Mouse (Mus musculus): Measurements from ENCODE around the gene Sohlh2.
"Not testable (repeated sequence)": the region's sequence is repeated elsewhere in the genome, so short reads cannot be mapped to it uniquely, and the experiment has no call there.

Gene Sohlh2
- long read RNA-seq, experiment 1: 0 reads
- long read RNA-seq, experiment 2: 0 reads

DNA sequence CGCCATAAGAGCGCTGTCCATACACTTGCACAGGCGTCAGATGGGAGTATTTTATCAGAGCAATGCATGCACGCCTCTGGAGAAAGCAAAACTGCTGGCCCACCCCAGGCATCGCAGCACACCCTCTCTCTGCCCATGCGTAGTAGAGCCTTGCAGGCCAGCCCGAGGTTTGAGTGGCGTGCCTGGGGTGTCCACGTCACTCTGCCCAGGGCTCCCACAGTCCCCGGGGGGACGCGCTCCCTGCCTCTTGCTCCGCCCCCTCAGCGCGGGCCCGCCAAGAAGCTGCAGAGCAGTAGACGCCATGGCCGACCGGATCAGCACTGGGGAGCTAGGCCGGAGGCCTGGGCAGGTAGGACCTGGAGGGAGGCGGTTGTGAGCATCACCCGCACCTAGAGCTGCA, at the start of gene Sohlh2:
Gene Sohlh2, plus strand, starts transcription at position 263 of the 400 bp plus-strand sequence.
- intact Hi-C loops (cut with DNase I): no loop called here

DNA sequence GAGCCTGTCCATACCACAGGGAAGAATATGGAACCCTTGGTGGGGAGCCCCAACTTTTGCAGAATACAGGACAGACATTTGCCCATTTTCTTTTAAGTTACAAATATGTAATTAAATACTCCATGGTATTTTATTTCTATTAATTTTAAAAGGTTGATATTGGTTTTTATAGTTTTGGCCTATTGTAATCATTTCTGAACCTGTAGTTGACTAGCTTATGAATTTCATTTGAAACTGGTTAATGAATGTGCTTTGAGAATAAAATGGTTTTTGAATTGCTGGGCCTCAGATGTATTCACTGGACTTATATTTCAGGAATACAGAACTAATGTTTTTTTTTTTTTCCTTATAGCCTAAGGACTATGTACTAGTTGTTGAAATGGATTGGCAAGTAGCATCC, 44.8 kb upstream of the Sohlh2 start, which contains the start of gene Ccdc169:
Gene Ccdc169, plus strand, starts transcription at position 301 of the 400 bp plus-strand sequence.
- intact Hi-C loops (cut with DNase I): no loop called here

DNA sequence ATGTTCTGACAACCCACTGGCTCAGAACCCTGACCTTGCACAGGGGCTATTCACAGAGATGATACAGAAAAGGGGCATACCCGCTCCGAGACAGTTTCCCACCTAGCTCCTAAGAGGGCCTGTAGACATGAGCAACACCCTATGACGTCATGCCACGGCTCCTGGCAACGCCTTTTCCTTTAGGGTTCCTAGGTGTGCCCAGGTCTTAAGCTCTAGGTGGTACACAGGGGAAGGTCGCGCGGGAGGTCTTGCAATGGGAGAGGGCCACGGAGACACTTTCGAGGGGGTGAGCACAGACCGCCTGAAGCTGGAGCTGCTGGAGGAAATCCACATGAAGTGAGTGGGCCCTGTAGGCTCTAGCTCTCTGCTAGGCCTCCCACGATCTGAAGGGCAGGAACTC, 42.0 kb upstream of the Sohlh2 start:
- intact Hi-C loops (cut with DNase I): no loop called here

DNA sequence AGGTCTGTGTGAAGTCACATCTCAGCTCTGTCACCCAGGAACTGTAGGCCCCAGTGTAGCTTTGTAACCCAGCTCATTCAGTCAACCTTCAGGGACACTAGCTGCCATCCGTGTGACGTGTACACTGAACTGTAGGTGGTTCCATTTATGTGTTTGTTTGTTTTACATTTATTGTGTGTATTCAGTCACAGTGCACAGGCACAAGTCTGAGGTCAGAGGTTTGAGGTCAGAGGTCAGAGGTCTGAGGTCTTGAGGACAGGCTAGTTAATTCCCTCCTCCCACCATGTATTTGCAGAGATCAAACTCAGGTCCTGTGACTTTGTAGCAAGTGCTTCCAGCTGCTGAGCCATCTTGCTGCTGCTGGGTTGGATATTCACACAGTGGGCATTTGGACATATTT, 40.4 kb upstream of the Sohlh2 start:
- intact Hi-C loops (cut with DNase I): no loop called here

DNA sequence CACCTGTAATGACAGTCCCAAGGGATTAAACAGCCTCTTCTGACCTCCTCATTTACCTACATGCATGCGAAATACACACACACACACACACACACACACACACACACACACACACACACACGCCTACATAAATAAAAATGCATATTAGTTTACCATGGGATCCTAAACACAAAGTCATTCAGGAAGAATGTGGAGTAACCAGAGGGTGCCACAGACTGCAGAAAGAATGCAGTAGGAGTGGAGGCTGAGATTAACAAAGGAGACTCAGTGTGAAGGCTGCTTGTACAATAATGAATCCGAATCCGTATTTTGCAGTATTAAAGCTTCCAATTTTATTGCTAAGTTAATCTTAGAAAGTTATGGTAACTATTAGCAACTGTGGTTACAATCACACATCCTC, 36.9 kb upstream of the Sohlh2 start:
- intact Hi-C loops (cut with DNase I): no loop called here

DNA sequence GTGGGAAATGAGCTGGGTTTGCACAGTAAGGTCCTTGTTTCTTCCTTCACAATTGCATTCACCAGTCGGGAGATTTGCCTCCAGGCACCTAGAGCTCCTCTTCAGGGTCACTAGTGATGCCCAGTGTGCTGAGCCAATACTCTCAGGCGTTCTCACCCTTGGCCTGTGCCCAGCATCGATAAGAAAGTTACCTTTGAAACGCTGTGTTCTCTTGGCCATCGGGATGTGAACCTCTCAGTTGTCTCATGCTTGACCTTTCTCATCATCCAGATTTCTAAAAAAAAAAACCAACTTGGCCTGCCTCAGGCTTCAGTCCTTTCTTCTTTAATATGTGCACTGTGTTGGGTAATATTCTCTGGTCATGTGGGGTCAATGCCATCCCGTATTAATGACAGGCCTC, 35.4 kb upstream of the Sohlh2 start:
- intact Hi-C loops (cut with DNase I): no loop called here

DNA sequence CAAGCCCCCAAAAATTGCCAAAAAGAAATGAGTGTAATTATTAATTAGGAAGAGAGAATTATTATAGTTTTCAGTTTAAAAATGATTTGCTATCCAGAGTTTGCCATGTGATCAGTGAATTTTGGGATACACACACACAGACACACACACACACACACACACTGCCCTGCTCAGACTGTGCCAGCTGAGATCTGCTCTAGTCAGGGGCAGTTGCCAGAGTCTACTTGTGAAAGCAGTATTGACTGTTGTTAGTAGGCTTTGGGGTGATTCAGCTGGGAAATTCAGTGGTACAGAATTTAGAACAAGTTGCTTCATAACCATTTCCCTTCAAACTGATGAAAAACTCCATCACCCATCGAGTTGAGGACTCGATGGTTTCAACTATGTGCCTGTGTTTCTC, 34.7 kb upstream of the Sohlh2 start:
- intact Hi-C loops (cut with DNase I): no loop called here

DNA sequence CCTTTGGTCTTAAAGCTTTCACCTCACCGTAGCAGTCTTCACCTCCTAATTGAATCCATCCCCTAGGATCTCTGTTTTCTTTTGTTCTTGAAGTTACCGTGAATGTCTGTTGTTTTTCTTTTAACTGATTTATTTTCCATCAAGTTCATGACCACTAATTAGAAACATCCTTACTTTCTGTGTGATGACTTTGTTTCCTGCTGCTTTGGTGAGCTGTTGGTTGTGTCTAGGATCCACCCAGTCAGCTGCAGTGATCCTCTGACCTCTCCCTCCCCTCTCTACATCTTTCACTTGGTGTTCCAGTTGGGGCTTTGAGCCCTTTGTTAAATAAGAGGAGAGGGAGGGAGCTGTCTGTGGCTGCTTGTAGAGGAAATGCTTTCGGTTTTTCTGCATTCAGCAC, 33.7 kb upstream of the Sohlh2 start:
- intact Hi-C loops (cut with DNase I): no loop called here

DNA sequence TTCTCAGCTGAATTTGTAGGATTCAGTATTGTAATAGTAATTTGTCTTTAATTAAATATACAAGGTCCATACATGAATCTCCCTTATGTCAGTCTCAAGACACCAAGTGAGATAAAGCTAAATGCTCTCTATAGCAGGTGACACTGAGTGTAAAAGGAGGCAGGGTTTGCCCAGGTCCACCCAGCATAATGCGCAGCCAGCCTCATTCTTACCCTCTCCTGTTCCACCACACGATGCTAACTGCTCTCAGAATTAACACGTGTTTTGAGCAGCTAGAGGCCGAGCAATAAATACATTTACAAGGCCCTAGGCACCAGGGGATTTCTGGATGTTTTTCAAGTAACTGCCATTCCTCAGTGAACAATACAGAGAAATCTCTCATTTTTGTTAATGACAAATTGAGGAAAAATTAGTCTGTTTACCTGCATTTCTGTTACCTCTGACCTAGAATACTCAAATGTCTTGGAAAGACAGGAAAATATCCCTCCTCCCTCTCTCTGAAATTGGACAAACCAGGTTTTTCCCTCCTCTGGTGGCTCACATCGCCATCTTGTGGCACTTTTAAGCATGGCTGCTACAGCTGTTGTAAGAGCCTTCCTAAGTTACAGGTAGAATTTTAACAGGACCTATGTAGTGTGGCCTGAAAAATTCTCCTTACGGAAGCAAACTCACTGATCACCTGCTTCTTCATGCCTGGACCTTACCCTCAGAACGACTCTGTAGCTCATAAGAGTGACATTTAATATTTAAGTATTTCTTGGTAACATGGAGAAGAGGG, 30.0 kb upstream of the Sohlh2 start:
- intact Hi-C loops (cut with DNase I): loop anchor here (1.0 kb wide), 1 partner anchor 72 kb away; no protein-coding TSS in a partner anchor

DNA sequence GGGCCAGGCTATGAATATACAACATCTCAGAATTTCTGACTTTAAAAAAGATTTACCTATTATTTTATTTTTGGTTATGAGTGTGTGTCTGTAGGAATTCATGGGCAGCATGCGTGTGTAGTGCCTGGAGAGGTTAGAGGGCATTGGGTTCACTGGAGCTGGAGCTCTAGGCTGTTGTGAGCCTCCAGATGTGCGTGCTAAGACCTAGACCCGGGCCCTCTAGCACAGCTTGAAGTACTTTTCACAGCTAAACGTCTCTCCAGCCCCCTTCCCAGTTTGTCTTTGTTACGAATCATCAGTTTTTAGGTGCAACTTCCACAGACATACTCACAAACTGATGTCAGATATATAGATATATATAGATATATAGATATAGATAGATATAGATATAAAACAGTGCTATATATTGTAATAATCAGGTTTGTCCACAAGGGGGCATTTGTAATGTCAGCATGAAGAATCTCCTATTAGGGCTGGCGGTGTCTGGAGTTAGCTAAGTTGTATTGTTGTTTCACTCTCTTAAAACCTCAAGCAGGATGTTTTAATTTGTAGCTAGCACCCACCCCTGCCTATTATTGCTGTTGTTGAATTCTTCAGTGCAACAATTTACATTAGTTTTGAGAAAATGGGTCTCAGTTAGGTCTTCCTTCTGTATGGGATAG, 29.0 kb upstream of the Sohlh2 start:
- intact Hi-C loops (cut with DNase I): loop anchor here (1.0 kb wide), 2 partner anchors 73 to 201 kb away; no protein-coding TSS in a partner anchor

DNA sequence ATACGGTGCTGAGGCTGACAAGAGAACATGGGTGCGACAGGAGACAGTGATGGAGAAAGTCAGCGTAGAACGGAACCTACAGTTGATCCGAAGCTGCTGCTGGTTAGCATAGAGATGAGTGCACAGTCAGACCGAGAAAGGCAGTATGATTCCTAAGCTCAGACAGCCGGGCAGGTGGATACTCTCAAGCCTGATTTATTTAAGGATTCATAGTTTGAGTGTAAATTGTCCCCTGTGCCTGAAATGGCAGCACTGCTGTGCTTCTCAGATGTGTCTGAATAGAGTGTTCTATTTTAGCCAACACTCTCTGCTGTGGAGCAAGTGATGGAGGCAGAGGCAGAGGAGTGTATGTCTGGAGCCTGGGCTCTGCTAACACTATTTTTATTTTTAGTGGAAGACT, 27.7 kb upstream of the Sohlh2 start:
- intact Hi-C loops (cut with DNase I): no loop called here

DNA sequence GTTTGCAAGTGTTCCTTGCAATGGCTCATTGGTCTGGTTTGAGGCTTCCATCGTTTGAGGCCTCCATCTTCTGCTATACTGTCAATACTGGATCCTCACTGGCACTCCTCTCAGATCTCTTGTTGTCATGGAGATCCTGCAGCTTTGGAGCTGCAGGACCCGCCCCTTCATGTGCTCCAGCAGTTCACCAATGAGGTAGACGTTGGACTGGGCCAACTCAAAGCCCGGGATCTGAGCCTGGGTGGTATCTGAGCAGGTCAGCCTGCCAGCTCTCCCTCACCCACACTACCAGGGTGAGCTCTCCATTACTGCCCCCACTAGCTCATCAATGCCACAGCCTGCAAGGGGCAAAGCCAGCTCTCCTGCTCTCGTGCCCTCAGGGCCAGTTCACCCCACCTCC, 24.4 kb upstream of the Sohlh2 start:
- intact Hi-C loops (cut with DNase I): no loop called here

DNA sequence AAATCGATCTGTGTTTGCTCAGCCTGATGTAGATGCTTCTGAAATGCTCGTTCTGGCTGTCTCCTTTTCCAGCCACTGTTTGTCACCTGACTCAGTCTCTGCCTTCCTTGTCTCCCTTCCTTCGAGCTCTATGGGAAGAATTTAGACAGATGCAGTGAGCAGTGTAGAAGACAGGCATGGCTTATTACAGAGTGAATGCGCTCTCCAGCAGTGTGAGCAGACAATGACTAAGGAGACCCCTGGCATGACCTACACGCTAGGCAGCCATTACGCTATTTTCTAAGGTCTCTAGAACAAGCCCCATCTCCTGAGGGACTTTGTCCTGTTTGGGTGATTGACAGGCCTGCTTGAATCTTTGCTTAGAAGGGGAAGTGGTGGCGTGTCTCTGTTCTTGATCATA, 20.7 kb upstream of the Sohlh2 start:
- intact Hi-C loops (cut with DNase I): no loop called here

DNA sequence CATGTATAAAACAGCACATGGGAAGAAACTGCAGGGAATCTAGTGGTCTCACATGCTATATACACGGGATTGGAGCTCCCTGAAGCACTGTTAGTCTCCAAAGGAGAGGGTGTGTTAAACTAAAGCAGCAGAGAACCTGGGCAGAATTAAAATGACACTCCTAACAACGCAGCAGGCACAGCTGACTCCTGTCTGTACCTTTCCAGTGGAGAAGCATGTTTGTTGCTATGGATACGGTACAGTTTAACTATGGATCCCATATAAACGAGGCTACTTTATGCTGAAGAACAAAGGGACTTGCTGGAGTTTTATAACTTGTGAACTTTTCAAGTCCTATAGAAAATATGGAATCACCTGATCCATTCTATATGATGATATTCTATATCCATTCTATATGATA, 18.3 kb upstream of the Sohlh2 start:
- intact Hi-C loops (cut with DNase I): no loop called here

DNA sequence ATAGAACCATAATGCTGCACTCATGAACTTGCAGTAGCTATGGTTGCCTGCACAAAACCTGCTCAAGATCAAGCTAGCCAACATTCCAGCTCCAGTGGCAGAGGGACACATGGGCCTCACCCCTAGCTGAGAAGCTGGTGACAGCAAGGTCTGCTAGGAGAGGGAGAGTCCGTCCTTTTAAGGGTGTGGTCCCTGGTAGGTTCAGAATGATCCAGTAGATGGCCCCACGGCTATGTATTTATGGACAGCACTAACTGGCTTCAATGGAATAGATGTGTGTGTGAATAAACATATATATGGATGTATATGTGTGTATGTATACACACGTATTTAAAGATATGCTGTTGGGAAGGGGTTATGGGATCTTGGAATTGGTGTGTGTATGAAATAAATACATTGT, 9.3 kb upstream of the Sohlh2 start:
- intact Hi-C loops (cut with DNase I): no loop called here

DNA sequence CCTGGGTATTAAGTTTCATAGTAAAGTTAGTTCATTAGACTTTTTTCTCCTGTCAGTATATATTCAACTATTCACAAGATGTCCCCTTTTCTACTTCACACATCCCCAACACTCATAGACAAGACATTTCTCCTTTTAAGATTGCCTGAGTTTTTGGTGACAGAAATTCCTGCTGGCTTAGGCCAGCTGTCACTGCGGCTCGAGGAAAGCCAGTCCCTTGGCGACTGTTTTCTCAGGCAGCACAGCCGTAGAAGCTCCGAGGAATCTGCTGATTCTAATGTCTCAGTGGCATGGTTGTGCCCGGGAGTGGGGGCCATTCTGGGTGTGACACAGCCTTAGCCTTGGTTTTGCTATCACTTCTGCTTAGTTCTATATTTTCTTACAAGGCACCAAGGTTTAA, 4.6 kb upstream of the Sohlh2 start:
- intact Hi-C loops (cut with DNase I): no loop called here

DNA sequence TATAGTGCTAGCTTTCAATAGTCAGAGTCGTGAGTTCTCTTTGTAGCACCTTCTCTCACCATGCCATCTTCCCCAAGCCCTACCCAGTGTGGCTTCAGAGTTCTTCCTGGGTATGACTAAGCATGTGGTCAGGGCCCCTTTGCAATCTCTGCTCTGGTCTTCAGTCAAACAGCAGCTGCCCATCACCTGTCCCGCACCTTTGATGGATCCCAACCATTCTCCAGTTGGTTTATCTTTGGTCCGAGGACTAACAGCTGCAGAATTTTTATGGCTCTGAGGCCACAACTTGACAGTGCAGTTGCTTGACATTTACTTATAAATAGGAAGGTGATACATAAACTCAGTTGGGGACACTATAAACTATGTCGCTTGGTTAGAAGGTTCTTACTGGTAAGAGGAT, 9.8 kb downstream of the Sohlh2 start:
- intact Hi-C loops (cut with DNase I): no loop called here

DNA sequence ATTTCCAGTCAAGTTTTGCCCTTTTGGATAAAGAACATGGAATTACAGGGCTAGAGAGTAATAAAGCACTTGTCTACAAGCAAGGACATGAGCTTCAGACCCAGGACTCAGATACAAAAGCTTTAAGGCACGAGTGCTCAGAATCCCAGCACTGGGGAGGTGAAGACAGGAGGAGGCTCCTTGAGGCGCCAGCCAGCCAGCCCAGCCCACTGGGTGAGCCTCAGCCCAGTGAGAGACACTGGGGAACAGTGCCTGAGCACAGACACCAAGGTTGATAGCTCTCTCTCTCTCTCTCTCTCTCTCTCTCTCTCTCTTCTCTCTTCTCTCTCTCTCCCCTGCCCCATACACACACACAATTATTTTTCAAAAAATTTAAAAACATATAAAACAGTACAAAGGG, 11.5 kb downstream of the Sohlh2 start:
- intact Hi-C loops (cut with DNase I): no loop called here

DNA sequence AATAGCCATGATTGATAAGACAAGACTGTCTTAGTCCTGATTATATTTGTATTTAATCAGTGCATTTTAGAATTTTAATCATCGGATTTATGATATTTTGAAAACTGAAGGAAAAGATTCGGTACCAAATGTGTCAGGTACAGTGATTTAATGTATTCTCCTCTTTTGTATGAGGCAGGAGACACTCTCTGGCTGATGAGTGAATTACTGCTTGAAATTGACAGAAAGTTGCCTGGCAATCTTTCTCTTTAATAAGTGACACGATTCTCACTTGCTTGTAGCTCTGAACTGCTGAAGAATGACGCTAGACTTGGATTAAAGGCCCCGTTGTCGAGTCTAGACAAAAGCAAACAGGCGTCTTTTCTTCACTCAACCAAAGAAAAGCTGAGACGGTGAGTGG, 13.0 kb downstream of the Sohlh2 start:
- intact Hi-C loops (cut with DNase I): no loop called here

DNA sequence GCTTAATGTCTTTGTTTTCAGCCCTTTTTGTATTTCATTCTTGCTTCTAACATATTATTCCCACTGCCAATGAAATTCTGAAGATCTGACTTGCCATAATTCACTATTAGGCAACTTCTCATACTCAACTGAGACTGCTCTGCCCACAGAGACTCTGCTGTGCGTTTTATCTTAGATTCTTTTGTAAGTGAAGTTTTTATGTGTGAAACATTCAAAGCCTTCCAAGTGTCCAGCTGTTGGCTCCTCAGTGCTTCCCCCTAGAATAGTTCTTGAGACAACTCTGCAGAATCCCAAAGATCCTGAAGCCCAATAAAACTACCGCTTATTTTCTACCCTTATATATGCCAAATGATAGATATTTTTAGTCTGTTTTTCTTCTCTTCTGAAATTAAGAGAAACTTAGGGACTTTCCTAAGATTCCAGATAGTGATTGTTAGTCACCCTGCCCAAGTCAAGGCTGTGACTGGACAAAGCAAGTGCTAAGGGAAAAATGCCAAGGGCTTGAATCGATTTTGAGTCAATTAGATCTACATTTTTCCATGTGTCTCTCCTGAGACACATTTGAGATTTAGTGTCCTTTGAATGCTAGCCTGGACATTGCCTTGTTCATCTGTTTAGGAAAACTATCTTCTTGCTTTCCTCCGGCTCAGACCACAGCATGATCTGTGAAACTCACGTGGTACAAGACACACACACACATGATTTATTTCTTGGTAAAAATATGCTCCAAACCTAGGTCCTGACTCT, 13.9 kb downstream of the Sohlh2 start:
- intact Hi-C loops (cut with DNase I): no loop called here

DNA sequence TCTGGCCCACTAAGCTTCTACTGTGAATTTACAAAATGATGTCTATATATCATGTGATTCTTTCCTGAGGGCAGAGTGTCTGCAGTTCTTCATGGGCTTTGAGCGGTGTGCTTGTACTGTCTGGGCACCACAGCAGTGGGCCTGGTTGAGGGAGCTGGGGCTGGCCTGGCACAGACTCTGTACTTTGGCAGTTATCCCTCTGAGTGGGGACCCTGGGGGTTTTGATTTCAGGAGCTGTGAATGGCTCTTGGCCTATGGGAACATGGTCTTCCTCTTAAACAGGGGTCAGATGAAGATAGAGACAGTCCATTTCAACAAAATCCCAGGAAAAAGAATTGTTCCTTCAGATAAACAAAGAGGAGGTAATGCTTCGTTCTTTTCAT, 14.5 kb downstream of the Sohlh2 start:
- intact Hi-C loops (cut with DNase I): no loop called here

DNA sequence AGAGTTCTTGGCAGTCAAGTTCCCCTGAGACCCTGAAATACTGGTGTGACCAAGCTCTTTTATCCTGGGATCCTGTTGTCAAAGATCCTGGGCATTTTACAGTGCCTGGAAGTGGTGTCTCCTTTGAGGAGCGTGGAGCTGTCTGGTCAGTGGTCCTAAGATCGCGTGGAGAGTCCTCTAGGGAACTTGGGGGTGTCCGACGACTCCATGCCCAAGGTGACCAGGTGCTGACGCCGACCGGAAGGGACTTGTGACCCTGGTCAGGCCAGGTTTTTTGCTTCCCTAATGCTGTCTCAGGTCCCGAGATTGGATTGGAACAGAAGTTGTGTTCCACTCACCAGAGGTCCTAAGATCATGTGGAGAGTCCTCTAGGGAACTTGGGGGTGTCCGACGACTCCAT, 21.8 kb downstream of the Sohlh2 start:
- intact Hi-C loops (cut with DNase I): not testable (repeated sequence)
